Mouse (Mus musculus) heart, embryonic 12.5 days (tissue): Measurements from ENCODE around the gene Cfap97. TPM values are rescaled to one million over a fixed set of nuclear protein-coding genes. Genes with fewer than 3 reads are reported as not detected.
A peak's percentile ranks its signal among the peaks of the same experiment; 100 is the strongest.

Experiments
- ATAC-seq: fragments of 200-750 bp; cut with Nextera tagmentation; 2 replicates; pipeline ENCODE4 v1.8.0; 2017; ENCODE audit warnings: moderate TSS enrichment, moderate library complexity; ENCODE audit not compliant: insufficient number of reproducible peaks, low FRiP score
- H3K27ac ChIP-seq: fragments of 300-500 bp; sonication (generic); 2 replicates; pipeline ENCODE4 v1.5.1; 2016; ENCODE audit warnings: mild to moderate bottlenecking, moderate library complexity; ENCODE audit not compliant: poor library complexity, severe bottlenecking
- H3K27me3 ChIP-seq: fragments of 300-500 bp; sonication (generic); replicated peaks from 2 replicates; pipeline ENCODE4 v1.6.1; 2016; ENCODE audit warnings: mild to moderate bottlenecking, moderate library complexity
- H3K36me3 ChIP-seq: fragments of 300-500 bp; sonication (generic); 2 replicates; pipeline ENCODE4 v1.6.1; 2016; ENCODE audit warnings: mild to moderate bottlenecking, moderate library complexity
- H3K4me1 ChIP-seq: fragments of 300-500 bp; sonication (generic); replicated peaks from 2 replicates; pipeline ENCODE4 v1.6.1; 2016; ENCODE audit warnings: mild to moderate bottlenecking
- H3K4me2 ChIP-seq: fragments of 300-500 bp; sonication (generic); 2 replicates; pipeline ENCODE4 v1.6.1; 2016; ENCODE audit warnings: mild to moderate bottlenecking, moderate library complexity
- H3K4me3 ChIP-seq: fragments of 300-500 bp; sonication (generic); 2 replicates; pipeline ENCODE4 v1.5.1; 2016; ENCODE audit warnings: mild to moderate bottlenecking
- H3K9ac ChIP-seq: fragments of 300-500 bp; sonication (generic); 2 replicates; pipeline ENCODE4 v1.6.1; 2016; ENCODE audit warnings: mild to moderate bottlenecking, moderate library complexity
- H3K9me3 ChIP-seq: fragments of 300-500 bp; sonication (generic); replicated peaks from 2 replicates; pipeline ENCODE4 v1.6.1; 2016; ENCODE audit warnings: mild to moderate bottlenecking, moderate library complexity
- WGBS: fragments of 180-500 bp; shearing (Covaris S2); methylation state at CpG from one replicate; pipeline ENCODE4 v1.1.7; 2016; 5-methylcytosine and 5-hydroxymethylcytosine counted together
- polyA plus RNA-seq: library from polyadenylated mRNA; unstranded; fragments of >200 nt; fragmentation: Nextera tagmentation; extraction: Ambion mirVana; gene quantifications from 2 replicates; pipeline ENCODE4 v1.2.1, GENCODE M21; 2016

Cfap97 gene
- polyA plus RNA-seq, 1 experiment from 2014 or later, result 22.6 TPM

- Histone ChIP-seq H3K9ac (no peak overlapping the region), H3K27me3 (no peaks in the 10 kb centered on the region), H3K4me1 (peaks cover 42% of the 10 kb centered on the region), H3K27ac (peak overlapping the region; percentile 48; the same call in 1 of the 2 replicates), H3K9me3 (no peaks in the 10 kb centered on the region), H3K4me3 (no peak overlapping the region), H3K4me2 (no peak overlapping the region), H3K36me3 (peaks cover 65% of the 10 kb centered on the region)
- ATAC-seq, result no peak
- WGBS, result 77% methylated on average over 6 of the region's 6 CpGs
Measured at GRCm38 (mm10) chr8:46206107-46206506, 54.5 kb downstream of the Cfap97 start.

GRCm38 (mm10) chr8:46208354-46208753, 56.8 kb downstream of the Cfap97 start:
- Histone ChIP-seq H3K27ac (peak overlapping the region; percentile 99), H3K4me2 (peak overlapping the region; percentile 83), H3K36me3 (peaks cover 58% of the 10 kb centered on the region), H3K9ac (peak overlapping the region; percentile 94), H3K27me3 (no peaks in the 10 kb centered on the region), H3K4me1 (peaks cover 51% of the 10 kb centered on the region), H3K9me3 (no peaks in the 10 kb centered on the region), H3K4me3 (peak overlapping the region; percentile 80)
- no peak for ATAC-seq
- WGBS, result 41% methylated on average over 12 of the region's 12 CpGs

DNA sequence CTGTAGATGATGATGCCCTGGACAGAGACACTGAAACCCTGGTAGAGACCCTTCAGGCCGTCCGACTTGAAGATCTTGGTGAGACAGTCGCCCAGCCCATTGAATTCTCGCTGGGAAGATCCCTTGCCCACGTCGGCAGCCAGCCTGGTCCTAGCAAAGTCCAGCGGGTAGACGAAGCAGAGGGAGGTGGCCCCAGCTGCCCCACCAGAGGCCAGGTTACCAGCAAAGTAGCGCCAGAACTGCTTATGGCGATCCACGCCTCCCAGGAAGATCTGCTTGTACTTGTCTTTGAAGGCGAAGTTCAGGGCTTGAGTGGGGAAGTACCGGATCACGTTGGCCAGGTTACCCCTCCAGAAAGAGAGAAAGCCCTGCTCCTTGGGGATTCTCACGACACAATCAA, 57.5 kb downstream of the Cfap97 start:
- Histone ChIP-seq H3K4me2 (peak overlapping the region; percentile 83), H3K4me3 (peak overlapping the region; percentile 80), H3K4me1 (peaks cover 53% of the 10 kb centered on the region), H3K9ac (peak overlapping the region; percentile 94), H3K9me3 (no peaks in the 10 kb centered on the region), H3K27ac (peak overlapping the region; percentile 99), H3K27me3 (no peaks in the 10 kb centered on the region), H3K36me3 (peaks cover 52% of the 10 kb centered on the region)
- WGBS, result 50% methylated on average over 15 of the region's 15 CpGs
- no peak for ATAC-seq

DNA sequence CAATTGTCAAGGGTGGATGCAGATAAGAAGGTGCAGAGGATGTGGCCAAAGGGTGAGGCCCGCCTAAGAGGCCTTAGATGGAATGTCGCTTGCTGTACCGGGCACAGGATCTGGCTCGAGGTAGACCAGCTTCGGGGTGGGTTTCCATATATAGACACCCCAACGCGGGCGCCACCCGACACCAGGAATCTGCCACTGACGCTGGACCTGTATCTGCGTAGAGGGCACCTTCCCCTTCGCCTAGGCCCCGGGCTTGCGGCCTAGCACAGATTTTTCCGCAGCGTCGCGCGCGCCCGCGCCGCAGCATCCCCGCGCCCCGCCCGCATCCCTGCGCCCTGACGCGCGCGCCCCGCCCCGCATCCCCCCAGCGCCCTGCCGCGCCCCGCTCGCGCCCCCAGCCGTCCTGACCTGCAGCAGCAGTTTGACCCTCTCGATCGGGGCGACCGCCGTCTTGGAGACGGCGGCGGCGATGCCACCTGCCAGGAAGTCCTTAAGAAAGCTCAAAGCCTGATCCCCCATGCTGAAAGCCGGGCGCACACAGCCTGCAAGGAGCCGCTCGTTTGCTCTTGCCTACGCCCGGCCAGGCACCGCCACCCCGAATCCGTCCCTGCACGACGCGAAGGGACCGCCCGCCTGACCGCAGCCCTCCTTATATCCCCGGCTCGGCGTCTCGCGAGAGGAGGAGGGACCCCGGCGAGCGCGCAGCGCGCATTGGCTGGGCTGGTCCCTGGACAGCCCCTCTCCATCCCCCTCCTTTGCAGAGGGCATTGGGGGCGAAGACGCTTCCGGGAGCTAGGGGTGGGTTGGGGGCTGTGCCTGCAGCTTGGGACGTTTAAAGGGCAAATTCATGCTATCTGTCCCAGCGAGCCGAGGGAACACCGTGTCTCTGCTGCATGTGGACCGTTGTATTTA, 59.1 kb downstream of the Cfap97 start, which contains the start of gene Slc25a4:
Gene Slc25a4 (minus strand): TSS at position 881 of the 912 bp plus-strand sequence.
- WGBS, result under 1% methylated on average over 75 of the region's 84 CpGs
- peak within 1 kb of the TSS; percentile 83 for H3K4me2 ChIP-seq
- peaks cover 37% of the 10 kb centered on the region for H3K36me3 ChIP-seq
- H3K9me3 ChIP-seq, result no peaks in the 10 kb centered on the region
- H3K4me1 ChIP-seq, result peaks cover 47% of the 10 kb centered on the region
- no peaks in the 10 kb centered on the region for H3K27me3 ChIP-seq
- ATAC-seq, result peak; percentile 96
- H3K9ac ChIP-seq, result peak within 1 kb of the TSS; percentile 94
- peak within 1 kb of the TSS; percentile 80 for H3K4me3 ChIP-seq
- H3K27ac ChIP-seq, result peak within 1 kb of the TSS; percentile 99

DNA sequence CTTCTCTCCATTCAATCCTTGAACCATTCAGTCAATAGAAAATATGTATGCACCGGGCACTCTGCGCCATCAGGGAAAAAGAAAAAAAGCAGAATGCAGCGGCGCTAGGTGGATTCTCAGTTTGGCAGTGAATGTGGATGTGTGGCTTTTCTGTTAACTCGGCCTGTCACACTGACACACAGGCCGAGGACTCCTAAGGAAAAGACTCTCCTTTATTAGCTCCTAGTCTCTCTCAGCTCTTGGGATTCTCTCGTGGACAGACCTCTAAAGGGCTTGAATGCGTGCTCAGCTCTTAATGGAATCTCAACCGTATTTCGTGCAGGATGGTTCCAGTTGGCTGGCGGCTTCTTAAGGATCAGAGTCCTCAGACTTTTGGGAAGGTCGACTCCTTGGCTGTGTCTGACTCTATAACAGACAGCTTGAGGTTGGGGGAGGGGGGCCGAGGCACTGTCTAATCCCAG, 60.1 kb downstream of the Cfap97 start:
- Histone ChIP-seq H3K36me3 (peaks cover 27% of the 10 kb centered on the region), H3K27me3 (no peaks in the 10 kb centered on the region), H3K9me3 (no peaks in the 10 kb centered on the region), H3K27ac (peak overlapping the region; percentile 99), H3K9ac (peak overlapping the region; percentile 71), H3K4me3 (peak overlapping the region; percentile 80), H3K4me2 (peak overlapping the region; percentile 83), H3K4me1 (peaks cover 38% of the 10 kb centered on the region)
- WGBS, result 6% methylated on average over 13 of the region's 13 CpGs
- no peak for ATAC-seq

GRCm38 (mm10) chr8:46212194-46212593, 60.6 kb downstream of the Cfap97 start:
- WGBS, result 48% methylated on average over 7 of the region's 7 CpGs
- peaks cover 23% of the 10 kb centered on the region for H3K36me3 ChIP-seq
- no peak overlapping the region for H3K9ac ChIP-seq
- H3K27me3 ChIP-seq, result no peaks in the 10 kb centered on the region
- ATAC-seq, result no peak
- H3K27ac ChIP-seq, result peak overlapping the region; percentile 99
- H3K9me3 ChIP-seq, result no peaks in the 10 kb centered on the region
- H3K4me1 ChIP-seq, result peaks cover 35% of the 10 kb centered on the region
- H3K4me2 ChIP-seq, result peak overlapping the region; percentile 83; the same call in 1 of the 2 replicates
- H3K4me3 ChIP-seq, result no peak overlapping the region

- Histone ChIP-seq H3K4me1 (peaks cover 20% of the 10 kb centered on the region), H3K27me3 (no peaks in the 10 kb centered on the region), H3K4me3 (no peak overlapping the region), H3K27ac (no peak overlapping the region), H3K4me2 (no peak overlapping the region), H3K9me3 (no peaks in the 10 kb centered on the region), H3K36me3 (peaks cover 5% of the 10 kb centered on the region), H3K9ac (no peak overlapping the region)
- ATAC-seq, result no peak
- 59% methylated on average over 2 of the region's 2 CpGs for WGBS
Measured at GRCm38 (mm10) chr8:46213971-46214480, 62.5 kb downstream of the Cfap97 start.

GRCm38 (mm10) chr8:46216838-46217237, 65.3 kb downstream of the Cfap97 start:
- Histone ChIP-seq H3K9me3 (no peaks in the 10 kb centered on the region), H3K27me3 (no peaks in the 10 kb centered on the region), H3K27ac (peak overlapping the region; percentile 85), H3K9ac (peak overlapping the region; percentile 40), H3K4me1 (peaks cover 16% of the 10 kb centered on the region), H3K4me2 (peak overlapping the region; percentile 64), H3K4me3 (peak overlapping the region; percentile 35), H3K36me3 (no peaks in the 10 kb centered on the region)
- WGBS, result 2% methylated on average over 14 of the region's 14 CpGs
- ATAC-seq, result peak; percentile 91

DNA sequence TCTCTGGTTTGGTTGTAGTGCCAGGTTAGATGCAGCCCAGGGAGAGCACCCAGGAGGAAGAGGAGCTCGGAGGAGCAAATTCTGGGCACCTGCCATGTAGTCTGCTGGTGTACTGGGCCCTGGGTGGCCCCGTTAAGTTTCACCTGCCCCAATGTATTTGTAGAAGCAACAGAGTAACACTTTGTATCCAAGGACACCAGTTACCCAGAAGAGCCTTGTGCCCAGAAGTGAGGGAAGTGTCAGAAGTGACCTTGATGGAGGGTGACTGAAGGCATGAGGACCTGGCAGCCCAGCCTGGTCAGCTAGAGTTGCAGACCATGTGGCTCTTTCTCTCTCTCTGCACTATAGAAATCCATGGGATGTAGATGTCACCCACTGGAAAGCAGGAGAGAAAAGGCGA, 69.0 kb downstream of the Cfap97 start:
- no peaks in the 10 kb centered on the region for H3K27me3 ChIP-seq
- no peak overlapping the region for H3K4me3 ChIP-seq
- 55% methylated on average over 3 of the region's 3 CpGs for WGBS
- no peaks in the 10 kb centered on the region for H3K9me3 ChIP-seq
- H3K4me1 ChIP-seq, result peaks cover 9% of the 10 kb centered on the region
- peak overlapping the region; percentile 68; the same call in 1 of the 2 replicates for H3K27ac ChIP-seq
- H3K4me2 ChIP-seq, result no peak overlapping the region
- 0 out of 2 replicates have a peak overlapping the region, but pooled peaks have one; percentile 11 for H3K9ac ChIP-seq
- no peaks in the 10 kb centered on the region for H3K36me3 ChIP-seq
- ATAC-seq, result no peak

- H3K27me3 ChIP-seq, result no peaks in the 10 kb centered on the region
- H3K27ac ChIP-seq, result 0 out of 2 replicates have a peak overlapping the region, but pooled peaks have one; percentile 43
- H3K9ac ChIP-seq, result no peak overlapping the region
- H3K4me3 ChIP-seq, result no peak overlapping the region
- WGBS, result 60% methylated on average over 3 of the region's 3 CpGs
- no peak for ATAC-seq
- H3K36me3 ChIP-seq, result no peaks in the 10 kb centered on the region
- H3K9me3 ChIP-seq, result no peaks in the 10 kb centered on the region
- H3K4me2 ChIP-seq, result no peak overlapping the region
- H3K4me1 ChIP-seq, result peaks cover 10% of the 10 kb centered on the region
Measured at GRCm38 (mm10) chr8:46225501-46225900, 73.9 kb downstream of the Cfap97 start.

GRCm38 (mm10) chr8:46226622-46227021, 75.1 kb downstream of the Cfap97 start:
- WGBS, result 41% methylated on average over 5 of the region's 5 CpGs

More at GRCm38 (mm10) chr8:46226622-46227021, 75.1 kb downstream of the Cfap97 start:
- Histone ChIP-seq H3K9me3 (no peaks in the 10 kb centered on the region), H3K9ac (no peak overlapping the region), H3K27ac (no peak overlapping the region), H3K4me1 (0 out of 2 replicates have a peak, but pooled peaks cover 7% of the 10 kb centered on the region), H3K4me2 (no peak overlapping the region), H3K4me3 (no peak overlapping the region), H3K36me3 (no peaks in the 10 kb centered on the region), H3K27me3 (no peaks in the 10 kb centered on the region)
- ATAC-seq, result no peak
